Mouse (Mus musculus): Measurements from ENCODE around the gene Rce1.

The Rce1 gene

DNA sequence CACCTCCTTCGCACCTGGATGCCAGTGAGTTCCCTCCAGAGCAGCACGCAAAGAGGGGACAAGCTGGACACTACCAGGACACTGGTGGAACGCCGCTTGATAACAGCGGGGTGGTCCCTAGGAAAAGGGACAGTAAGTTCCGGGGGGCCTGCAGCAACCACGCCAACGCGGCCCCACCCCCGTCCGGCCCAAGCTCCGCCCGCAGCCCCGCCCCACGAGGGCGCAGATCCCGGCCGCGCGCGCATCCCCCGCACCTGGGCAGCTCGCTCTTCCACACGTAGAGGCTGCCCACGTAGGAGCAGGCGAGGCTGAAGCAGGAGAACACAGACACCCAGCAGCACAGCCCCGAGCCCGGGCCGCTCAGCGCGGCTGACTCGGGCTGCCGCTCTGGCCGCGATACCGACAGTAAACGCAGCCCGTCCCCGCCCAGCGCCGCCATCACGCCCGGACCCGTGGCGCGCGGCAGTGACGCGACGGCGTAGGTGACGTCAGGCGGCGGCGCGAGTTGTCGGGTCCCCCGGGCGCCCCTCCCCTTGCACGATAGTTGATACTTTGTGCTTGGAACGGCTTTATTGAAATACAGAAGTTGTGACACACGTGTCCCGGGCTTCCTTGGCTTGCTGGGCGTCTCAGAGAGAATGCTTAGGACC lies at the start of gene Rce1:
TSS of gene Rce1 (minus strand) at position 463 of the 650 bp plus-strand sequence.
- peak; percentile 93 for DNase-seq

- no peak for DNase-seq
These were observed 47.0 kb upstream of the Rce1 start for GRCm38 (mm10) chr19:4672401-4672800.

GRCm38 (mm10) chr19:4670776-4671175 lies 45.3 kb upstream of the Rce1 start:
- DNase-seq = no peak

- peak; percentile 7 for DNase-seq
These were observed 41.4 kb upstream of the Rce1 start for GRCm38 (mm10) chr19:4666815-4667214.

- no peak for DNase-seq
These were observed 32.7 kb upstream of the Rce1 start for GRCm38 (mm10) chr19:4658156-4658555.

DNA sequence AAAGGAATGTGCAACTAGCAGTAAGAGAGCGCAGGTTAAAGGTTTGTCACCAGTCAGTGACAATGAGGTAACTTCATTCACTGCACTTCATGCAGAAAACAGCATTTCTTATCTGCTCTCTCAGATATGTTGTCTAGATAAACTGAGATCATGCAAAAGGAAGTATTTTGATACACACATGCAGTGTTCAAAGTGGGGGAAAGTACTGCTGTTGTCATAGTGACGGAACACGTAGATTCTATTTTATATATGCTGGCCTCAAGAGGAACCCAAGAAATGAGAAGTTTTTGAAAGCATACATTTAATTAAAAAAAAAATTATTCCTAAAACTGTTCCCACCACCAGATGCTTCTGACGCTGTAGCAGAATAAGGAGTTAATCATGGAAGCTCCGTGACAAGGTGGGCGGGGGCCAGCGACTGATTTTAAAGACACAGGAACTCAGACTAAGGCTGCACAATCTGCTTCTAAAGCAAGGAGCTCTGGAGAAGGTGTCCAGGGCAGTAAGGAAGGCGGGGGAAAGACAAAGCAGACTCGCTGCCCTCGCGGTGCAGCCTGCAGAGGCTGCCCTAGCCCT lies 21.6 kb upstream of the Rce1 start:
- DNase-seq = no peak

- DNase-seq = peak; percentile 47
These were observed 18.8 kb upstream of the Rce1 start for GRCm38 (mm10) chr19:4644271-4644670.

- no peak for DNase-seq
These were observed 10.5 kb upstream of the Rce1 start for GRCm38 (mm10) chr19:4635986-4636385.

GRCm38 (mm10) chr19:4628819-4629218 lies 3.4 kb upstream of the Rce1 start:
- DNase-seq = peak; percentile 79

DNA sequence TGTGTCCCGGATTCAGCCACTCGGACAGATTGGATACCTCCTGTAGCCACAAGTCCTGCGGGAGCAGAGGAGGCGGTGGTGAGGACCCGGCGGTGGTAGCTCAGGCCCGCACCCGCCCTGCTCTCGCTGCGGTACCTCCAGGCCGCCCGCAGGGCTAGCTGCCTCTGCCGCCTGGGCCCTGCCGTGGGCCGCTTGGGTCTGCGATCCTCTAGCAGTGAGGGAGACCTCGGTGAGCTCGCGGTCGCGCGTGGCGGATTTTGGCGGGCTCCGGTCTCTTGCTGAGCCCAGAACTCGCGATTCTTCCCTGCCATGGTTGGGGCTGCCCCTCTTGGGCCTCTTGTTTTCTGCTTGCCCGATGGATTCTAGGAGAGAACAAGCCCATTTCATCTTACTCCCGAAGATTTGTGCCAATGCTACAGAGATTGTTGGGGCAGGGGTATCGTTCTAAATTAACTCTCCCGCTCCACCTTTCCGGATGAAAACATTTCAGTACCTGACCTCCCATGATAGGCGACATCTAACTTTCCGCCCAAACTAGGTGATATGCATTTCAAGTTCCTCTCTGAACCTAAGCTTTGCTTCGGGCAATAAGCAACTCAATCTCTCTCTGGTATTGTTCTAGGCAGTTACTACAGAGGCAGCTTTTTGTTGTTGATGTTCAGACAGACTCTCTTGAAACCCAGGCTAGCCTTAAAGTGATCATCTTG lies 541 bp upstream of the Rce1 start:
- no peak for DNase-seq

DNA sequence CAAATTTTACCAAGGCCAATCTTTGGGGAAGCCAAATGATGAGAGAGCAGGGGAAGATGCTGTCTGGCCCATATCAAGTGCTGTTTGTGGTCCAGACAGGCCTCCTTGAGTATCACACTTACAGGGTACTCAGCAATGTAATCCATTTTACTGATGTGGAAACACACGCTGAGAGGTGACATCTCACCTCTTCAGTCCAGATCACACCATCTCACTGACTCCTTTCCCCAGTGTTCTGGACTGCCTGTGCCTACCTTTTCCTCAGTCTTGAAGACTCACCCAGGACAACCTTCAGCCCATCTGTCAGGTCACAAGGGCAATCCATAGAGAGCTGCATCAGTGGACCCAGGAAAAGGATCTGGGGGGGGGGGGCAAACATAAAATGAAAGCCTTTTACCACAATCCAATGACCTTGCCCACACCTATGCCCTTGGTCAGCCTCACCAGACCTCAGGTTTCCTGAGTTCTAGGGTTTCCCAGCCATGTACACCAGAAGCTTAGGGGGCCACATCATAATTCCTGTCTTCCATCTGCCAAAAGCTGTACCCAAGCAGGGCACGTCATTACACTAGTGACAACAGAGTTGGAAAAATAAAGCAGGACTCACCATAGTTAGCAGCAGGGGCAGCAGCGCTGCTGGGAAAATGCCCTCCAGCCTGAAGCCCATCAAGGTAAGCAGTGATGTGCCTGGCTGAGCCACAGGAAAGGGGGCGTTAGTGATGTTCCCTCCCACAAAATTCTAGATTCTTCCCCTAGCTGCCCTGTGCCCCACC lies 849 bp downstream of the Rce1 start:
- no peak for DNase-seq

- no peak for DNase-seq
These were observed 1.4 kb downstream of the Rce1 start for GRCm38 (mm10) chr19:4624006-4624405.

GRCm38 (mm10) chr19:4623419-4623818 lies 2.0 kb downstream of the Rce1 start:
- no peak for DNase-seq

GRCm38 (mm10) chr19:4622780-4623179 lies 2.7 kb downstream of the Rce1 start:
- DNase-seq = no peak

- DNase-seq = no peak
These were observed 4.7 kb downstream of the Rce1 start for GRCm38 (mm10) chr19:4620721-4621120.

- no peak for DNase-seq
These were observed 6.0 kb downstream of the Rce1 start for GRCm38 (mm10) chr19:4619461-4619860.

- DNase-seq = peak; percentile 43
These were observed 7.3 kb downstream of the Rce1 start for GRCm38 (mm10) chr19:4618183-4618582.

DNA sequence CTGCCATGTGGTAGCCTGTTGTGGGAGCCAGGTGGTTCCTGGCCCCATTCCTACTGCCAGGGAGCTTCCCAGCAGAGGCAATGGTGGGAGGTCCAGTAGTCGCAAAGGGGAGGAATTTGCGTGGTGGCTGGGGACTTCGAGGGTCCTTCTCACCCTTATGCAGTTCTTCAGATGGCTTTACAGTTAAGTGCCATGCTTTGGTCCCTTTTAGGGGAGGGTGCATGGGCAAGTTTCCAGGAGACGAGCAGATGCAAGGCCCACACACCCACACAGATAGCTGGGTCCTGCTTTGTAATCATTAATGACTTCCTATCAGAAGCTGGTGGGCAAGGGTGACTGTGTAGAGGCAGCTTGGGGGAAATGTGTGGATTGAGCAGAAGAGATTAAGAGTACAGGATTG lies 8.9 kb downstream of the Rce1 start:
- no peak for DNase-seq

GRCm38 (mm10) chr19:4615151-4616093 lies 10.0 kb downstream of the Rce1 start, which contains the start of gene Lrfn4:
Lrfn4 (minus strand) TSS chr19:4615667.
- peak; percentile 89 for DNase-seq

DNA sequence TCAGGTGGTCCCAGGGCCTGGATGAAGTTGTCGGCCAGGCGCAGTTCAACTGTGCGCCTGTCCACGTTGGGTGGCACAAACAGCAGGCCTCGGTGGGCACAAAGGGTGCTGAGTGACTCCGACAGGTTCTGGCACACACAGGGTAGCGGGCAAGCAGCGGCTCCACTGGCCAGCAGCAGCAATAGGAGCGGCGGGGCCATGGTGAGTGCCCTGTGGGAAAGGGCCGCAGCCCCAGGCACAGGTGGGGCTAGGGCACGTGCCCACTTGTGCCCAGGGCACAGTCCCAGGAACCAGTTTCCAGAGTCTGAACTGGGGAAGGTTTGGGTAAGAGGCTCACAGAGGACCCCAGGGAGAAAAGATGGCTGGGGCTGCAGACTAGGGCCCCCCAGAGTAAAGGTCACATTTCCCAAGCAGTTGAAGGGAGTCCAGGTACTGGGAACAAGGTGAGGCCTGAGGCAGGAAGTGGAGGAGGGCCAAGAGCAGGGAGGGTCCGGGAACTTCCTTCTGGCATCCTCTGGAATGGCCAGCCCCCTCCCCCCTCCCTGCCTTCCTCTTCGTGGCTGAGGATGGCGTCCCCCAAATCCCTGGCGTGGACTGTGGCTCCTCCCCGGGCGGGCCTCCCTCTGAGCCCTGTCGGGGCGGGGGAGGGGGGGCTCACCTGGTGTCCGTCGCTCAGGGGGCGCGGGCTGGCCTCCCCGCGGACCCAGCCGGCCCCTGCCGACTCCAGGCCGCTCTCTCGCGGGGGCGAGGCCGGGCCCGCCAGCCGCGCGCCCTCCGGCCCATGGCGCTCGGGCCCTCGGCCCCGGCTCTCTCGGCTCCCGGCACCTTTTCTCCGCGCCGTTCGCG lies 10.9 kb downstream of the Rce1 start:
- peak; percentile 37 for DNase-seq

Data from lung, postnatal 36 days (tissue).